Mouse (Mus musculus) c-Kit-negative CD71-positive TER-119-positive erythroid progenitor cells, embryonic 14.5 days (primary cell): ENCODE results near the gene Abcg1.

Experiments used
- DNase-seq: peaks from one replicate; pipeline ENCODE4 v3.0.0-alpha.2; 2013; ENCODE audit warnings: low read depth, low spot score

The Abcg1 gene

GRCm38 (mm10) chr17:31040421-31040820, 17.1 kb upstream of the Abcg1 start:
- DNase-seq: no peak

- no peak for DNase-seq
Measured at GRCm38 (mm10) chr17:31042751-31043150, 14.7 kb upstream of the Abcg1 start.

GRCm38 (mm10) chr17:31057891-31058744, 643 bp downstream of the Abcg1 start:
- no peak for DNase-seq

- no peak for DNase-seq
Measured at GRCm38 (mm10) chr17:31058745-31059085, 1.2 kb downstream of the Abcg1 start.

DNA sequence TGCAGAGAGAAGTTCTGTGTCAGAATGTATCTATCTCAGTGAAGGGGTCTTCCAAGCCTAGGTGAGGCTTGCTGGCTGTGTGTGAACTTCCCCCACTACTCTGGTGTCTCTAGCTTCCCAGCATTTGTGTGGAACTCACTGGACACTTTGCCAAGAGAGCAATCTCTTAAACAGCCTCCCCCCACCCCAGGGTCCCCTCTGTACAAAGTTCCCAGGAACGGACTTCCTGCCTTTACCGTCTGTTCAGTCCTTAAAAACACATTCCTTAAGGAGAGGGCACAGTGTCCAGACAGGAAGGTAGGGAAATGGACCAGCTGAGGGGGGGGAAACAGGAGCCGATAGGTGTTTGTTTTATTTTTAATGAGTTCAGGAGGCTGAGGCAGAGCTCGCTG, 2.7 kb downstream of the Abcg1 start:
- DNase-seq: no peak

DNA sequence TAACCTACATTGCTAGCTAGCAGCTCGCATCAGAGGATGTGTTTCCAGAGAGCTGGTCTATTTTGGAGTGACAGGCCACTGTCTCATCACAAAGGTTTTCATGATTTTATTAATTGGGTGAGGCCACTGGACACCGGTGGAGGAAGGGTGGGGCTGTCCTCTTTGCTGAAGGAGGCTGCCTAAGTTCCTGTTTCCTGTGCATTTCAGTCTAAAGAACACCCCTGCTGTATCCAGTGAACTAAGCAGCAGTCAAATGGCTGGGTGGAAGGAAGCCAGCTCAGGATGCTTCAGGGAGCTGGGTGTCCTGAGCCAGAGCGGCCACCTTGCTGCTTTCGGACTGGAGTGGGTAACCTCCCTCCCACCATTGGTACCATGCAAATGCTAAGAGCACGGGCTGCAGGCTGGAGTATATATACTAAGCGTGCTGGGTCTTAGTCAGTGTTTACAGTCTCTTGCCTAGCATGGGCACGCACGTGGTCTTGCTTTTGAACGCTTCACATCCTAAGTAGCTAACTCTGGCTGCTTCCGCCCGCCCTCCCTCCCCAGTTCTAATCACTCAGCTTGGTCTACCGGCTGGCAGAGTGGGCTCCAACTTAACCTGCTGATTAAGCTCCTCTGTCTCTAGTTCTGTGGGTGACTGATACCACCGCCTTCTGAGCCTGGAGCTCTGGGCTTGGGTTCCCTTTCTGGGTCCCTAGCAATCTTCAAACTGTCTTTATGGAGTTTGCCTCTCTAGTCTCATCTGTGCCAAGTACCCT, 3.3 kb downstream of the Abcg1 start:
- DNase-seq: no peak

- DNase-seq: no peak
Measured at GRCm38 (mm10) chr17:31061346-31062095, 4.0 kb downstream of the Abcg1 start.

DNA sequence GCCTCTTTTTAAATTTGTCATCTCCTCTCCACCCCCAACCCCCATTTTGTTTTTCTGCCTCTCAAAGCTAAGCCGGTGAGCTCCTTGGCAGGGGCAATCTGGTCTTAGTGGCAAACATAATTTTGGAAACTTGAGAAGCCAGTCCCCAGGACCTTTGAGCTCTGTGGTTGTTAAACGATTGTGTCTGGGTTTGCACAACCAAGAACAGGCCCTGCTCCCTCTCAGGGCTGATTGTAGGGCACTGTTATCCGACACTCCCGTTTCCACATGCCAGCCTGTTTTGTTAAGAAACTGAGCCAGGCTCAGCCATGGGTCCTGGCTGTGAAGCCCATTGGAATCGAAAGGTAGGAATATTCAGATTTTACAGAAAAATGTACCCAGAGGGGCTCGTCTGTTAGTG, 8.6 kb downstream of the Abcg1 start:
- no peak for DNase-seq

DNA sequence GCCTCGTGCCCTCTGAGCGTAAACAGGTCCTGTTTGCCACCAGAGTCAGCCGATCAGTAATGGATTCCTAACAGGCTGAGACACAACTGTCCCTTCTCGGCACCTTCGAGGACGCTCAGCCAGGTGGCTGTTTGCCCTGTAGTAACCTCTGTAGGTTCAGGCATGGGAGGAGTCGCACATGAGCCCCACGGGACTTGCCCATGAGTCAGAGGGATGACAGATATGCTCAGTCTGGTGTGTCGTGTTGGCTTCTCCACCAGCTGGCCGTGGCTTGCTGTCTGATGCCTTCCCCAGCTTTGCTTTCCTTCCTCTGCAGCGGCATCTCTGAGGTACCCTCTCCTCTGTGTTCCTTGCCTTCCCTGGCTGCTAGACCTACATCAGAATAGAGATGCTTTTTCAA, 9.6 kb downstream of the Abcg1 start:
- DNase-seq: no peak

GRCm38 (mm10) chr17:31069121-31069520, 11.6 kb downstream of the Abcg1 start:
- no peak for DNase-seq

DNA sequence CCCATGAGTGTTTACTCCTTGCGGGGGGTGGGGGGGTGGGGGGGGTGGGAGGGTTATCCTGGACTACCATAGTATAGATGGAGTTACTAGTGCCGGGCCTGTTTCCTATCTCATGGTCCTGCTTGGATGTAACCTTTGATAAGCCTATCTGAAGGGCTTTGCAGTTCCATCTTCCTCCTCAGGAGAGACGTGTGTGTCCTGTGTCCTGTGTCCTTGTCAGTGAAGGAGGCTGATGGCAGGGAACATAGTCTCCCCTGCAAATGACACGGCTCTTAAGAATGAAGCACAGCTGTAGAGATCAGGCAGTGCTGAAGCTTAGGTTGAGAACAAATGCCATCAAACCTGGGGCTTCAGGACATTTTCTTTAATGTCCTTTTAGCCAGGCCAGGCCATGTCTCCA, 12.4 kb downstream of the Abcg1 start:
- no peak for DNase-seq

GRCm38 (mm10) chr17:31070403-31071185, 13.1 kb downstream of the Abcg1 start:
- DNase-seq: no peak

DNA sequence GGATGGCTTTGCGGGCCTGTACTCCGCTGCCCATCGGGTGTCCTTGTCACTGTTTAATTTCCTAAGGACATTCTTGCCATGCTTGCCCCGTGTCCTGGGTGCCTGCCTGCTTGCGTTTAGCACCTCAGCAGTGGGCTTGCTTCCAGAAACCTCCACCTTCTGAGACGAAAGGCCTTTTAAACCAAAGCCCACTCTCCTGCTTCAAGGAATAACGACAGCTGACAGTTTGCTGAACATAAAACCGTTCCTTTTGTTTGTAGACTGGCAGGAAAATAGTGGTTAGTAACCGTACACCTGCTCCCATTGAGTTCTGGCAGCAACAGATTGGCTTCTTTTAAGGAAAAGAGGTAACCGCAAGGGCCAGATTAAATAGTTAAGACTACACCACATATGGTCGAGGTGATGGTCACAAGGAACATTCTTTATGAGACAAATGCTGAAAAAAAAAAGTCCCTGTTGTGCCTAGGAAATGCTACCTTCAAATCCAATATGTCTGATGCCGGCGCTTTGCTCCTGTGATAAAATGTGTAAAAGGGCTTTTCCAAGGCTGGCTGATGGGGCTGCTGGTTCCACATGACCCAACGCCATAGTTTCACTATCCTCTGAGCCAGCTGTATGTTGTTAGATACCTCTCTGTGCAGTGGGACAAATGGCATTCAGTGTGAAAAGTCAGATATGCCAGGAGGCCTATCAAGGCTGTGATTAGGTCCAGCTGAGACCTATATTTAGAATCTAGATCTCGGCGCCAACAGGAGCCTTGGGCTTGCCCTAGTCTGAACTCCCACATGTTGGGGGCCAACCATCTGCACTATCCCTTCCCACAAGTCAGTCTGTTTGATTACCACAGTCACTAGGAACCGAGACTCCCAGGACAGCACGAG, 14.2 kb downstream of the Abcg1 start:
- DNase-seq: no peak

GRCm38 (mm10) chr17:31072872-31073271, 15.4 kb downstream of the Abcg1 start:
- DNase-seq: no peak

DNA sequence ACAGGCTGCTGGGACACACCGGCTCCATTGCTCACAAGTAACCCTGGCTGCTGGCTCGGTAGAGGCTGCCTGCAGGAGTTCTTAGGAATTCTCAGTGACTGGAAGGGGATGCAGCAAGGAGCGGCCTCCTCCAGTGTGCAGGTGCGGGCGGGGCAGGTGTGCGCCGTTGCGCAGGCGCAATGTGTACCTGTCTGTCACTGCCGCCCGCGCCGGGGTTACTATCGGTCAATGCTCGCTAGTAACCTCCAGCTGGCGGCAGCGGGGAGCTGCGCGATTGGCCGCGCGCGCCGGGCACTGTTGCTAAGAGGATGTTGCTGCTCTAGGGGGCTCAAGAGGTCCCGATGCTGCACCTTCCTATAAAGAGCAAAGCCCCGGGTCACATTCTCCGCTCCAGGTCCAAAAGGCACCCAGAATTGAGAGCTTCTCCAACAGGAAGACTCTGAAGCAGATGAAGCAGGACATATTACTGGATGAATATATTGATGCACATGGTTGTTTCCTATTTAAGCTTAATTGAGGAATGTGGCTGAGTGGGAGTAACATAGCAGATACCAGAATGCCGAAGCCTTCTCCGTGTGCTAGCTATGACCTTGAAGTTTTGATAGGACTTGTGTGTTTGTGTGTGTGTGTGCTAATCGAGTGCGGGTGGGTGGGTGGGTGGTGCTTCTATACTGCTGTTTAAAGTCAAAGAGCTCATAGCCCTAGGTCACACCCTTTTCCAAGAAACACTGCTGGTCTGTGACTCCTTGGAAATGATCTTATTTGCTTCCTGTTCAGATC, 16.0 kb downstream of the Abcg1 start:
- peak; percentile 71 for DNase-seq

DNA sequence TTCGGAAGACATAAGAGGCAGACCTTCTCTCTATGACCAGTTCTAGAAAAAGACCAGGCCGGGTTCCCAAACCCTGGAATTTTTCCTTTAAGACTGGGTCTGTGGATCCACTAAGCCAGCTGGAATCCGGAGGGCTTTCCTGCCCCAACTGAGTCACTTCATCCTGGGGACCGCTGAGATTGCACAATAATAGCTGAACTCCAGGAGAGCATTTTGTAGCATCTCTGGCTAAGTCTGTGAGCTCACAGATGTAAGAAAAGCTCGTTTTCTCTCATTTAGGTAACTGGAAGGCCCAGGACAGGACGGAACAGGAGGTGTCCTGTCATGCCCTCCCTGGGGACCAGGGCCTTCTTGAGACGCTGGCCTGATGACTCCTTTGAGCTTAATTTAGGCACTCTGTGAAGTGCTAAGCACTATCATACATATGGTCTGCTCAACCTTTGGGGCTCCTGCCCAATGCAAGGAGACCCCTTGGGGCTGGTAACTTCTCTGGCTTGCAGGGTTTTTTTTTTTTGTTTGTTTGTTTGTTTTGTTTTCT, 16.6 kb downstream of the Abcg1 start:
- DNase-seq: no peak

DNA sequence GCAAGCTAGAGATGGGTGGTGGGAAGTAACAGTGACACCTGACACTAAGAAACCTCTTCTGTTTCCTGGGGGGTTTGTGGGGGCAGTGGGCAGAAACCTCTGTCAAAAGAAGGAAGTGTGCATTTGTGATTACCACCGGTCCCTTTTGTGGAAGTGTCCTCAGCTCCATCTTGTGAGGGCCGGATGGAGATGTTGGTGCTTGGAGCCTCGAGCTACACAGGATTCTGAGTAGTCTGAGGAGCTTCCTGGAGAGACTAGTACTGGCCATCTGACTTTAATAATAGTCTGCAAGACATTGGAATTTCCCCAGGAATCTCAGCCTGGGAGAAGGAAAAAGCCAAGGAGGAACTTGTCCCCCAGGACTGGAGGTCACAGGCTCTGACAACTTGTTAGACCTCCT, 17.2 kb downstream of the Abcg1 start:
- DNase-seq: no peak

DNA sequence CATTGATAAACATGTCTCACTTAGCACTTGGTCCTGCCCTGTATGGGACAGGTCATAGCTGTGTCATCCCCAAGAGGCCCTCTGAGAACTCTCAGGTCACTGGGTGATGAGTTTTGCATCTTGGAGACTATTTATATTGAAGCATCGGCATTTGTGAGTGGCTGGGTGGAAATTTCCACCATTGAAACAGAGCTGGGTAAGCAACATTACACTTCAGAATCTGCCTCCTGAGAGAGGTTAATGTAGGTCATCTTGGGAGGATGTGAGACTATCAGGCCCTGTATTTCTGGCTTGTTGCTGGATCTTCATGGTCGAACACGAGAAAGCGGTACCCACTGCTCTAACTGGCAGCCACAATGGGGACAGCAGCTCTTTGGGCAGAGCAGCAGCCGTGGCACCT, 18.0 kb downstream of the Abcg1 start:
- DNase-seq: no peak

GRCm38 (mm10) chr17:31077561-31077960, 20.1 kb downstream of the Abcg1 start:
- no peak for DNase-seq

GRCm38 (mm10) chr17:31078581-31078980, 21.1 kb downstream of the Abcg1 start:
- no peak for DNase-seq
